Mouse (Mus musculus): ENCODE data around the gene Rabggtb. TPM values are rescaled to one million over a fixed set of nuclear protein-coding genes. Genes with fewer than 3 reads are reported as not detected.

Gene Rabggtb
- polyA plus RNA-seq, 1 experiment from 2014 or later, result 45.8 TPM

DNA sequence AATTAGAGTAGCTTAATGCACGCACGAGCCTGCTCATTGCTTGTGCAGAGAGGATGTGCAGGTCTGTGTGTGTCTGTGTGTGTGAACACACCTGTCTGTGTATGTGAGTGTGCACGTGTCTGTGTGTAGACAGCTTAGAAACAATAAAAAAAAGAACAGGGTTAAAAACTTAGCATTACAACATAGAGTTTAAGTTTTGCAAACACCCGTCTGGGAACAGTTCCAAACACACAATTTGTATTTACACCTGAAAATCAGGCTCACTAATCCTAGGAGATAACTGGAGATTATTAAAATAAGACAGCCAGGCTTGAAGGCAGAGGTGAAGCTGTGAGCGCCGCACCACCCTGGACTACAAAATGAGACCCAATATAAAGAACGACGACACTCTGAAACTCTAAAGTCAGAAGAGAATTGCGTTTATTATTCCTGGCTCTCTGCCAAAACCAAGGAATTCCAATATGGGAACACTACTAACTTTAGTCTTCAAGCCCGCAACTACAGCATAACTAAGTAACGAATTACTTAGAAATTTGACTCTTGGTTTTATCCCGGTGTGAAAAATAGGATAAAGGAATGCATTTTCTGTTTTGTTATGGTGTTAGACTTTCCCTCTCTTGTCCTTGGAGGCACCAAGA lies 30.3 kb upstream of the Rabggtb start:
- peaks cover 14% of the 10 kb centered on the region for H3K4me1 ChIP-seq
- no peak for ATAC-seq (ENCODE audit: low FRiP score)
- no peaks in the 10 kb centered on the region for H3K9me3 ChIP-seq
- H3K27me3 ChIP-seq, result no peaks in the 10 kb centered on the region
- 39% methylated on average over 12 of the region's 12 CpGs for WGBS
- H3K4me2 ChIP-seq, result peak overlapping the region; percentile 62
- peak overlapping the region; percentile 79 for H3K4me3 ChIP-seq (replicated peaks)
- H3K9ac ChIP-seq, result peak overlapping the region; percentile 64; the same call in 1 of the 2 replicates
- peaks cover 5% of the 10 kb centered on the region; the same call in 1 of the 2 replicates for H3K36me3 ChIP-seq (replicated peaks)
- H3K27ac ChIP-seq, result no peak overlapping the region

- Histone ChIP-seq H3K4me1 (peaks cover 14% of the 10 kb centered on the region), H3K9ac (no peak overlapping the region), H3K4me3 (replicated peaks) (no peak overlapping the region), H3K4me2 (no peak overlapping the region), H3K27ac (no peak overlapping the region), H3K9me3 (no peaks in the 10 kb centered on the region), H3K27me3 (no peaks in the 10 kb centered on the region), H3K36me3 (replicated peaks) (peaks cover 13% of the 10 kb centered on the region; the same call in 1 of the 2 replicates)
- 98% methylated on average over 13 of the region's 13 CpGs for WGBS
- no peak for ATAC-seq (ENCODE audit: low FRiP score)
Observed at GRCm38 (mm10) chr3:153941613-153942012, 28.8 kb upstream of the Rabggtb start.

- WGBS, result 96% methylated on average over 9 of the region's 9 CpGs
- H3K27ac ChIP-seq, result no peak overlapping the region
- no peaks in the 10 kb centered on the region for H3K27me3 ChIP-seq
- ATAC-seq (ENCODE audit: low FRiP score), result no peak
- H3K9me3 ChIP-seq, result no peaks in the 10 kb centered on the region
- H3K4me3 ChIP-seq (replicated peaks), result no peak overlapping the region
- no peak overlapping the region for H3K9ac ChIP-seq
- H3K4me2 ChIP-seq, result no peak overlapping the region
- H3K36me3 ChIP-seq (replicated peaks), result peaks cover 17% of the 10 kb centered on the region
- peaks cover 14% of the 10 kb centered on the region for H3K4me1 ChIP-seq
Observed at GRCm38 (mm10) chr3:153940486-153940885, 27.7 kb upstream of the Rabggtb start.

DNA sequence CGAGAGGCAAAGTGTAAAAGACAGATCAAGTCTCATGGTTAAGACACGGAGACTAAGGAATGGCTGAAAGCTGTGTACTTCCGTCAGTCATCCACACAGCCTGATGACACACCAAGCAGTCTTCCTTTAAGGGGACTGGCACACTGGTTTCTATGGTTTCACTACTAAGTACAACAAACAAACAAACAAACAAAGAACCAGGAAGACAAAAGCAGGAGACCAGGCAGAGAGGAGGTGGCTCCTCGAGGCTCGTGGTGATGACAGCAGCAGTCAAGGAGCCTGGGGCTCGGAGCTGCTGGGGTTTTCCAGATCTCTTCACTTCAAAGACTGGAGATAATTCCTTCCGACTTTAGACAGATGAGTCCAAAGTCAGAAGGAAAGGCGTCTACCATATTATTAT lies 27.2 kb upstream of the Rabggtb start:
- Histone ChIP-seq H3K9me3 (no peaks in the 10 kb centered on the region), H3K4me3 (replicated peaks) (no peak overlapping the region), H3K27me3 (no peaks in the 10 kb centered on the region), H3K4me1 (peaks cover 14% of the 10 kb centered on the region), H3K9ac (no peak overlapping the region), H3K36me3 (replicated peaks) (peaks cover 19% of the 10 kb centered on the region), H3K27ac (no peak overlapping the region), H3K4me2 (no peak overlapping the region)
- WGBS, result 85% methylated on average over 8 of the region's 8 CpGs
- no peak for ATAC-seq (ENCODE audit: low FRiP score)

DNA sequence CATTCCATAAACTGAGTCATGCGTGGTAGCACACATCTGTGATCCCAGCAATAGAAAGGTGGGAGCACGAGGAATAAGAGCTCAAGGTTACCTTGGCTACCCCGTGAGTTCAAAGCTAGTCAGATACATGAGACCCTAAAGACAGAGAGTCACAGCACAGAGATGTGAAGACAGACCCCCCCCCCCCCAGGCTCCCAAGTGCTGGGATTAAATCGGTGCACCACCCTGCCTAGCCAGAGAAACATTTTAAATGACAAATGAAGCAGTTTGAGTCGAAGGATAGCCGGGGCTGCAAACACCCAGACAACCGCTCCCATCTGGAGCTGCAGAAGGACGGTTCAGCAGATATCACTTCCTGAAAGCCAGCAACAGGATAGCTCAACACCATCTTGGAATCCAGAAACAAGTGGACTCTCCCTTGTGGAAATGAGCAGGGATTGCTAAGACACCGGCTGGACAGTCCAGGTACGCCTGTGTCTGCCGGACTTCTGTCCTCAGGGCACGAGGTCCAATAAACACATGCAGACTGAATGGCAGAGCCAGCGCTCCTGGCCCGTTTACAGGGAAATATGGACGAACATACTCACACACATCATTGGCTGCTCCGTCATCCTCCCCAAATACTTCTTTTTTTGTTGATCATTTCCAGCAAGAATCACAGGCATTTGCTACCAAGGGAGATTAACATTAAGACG lies 24.5 kb upstream of the Rabggtb start:
- Histone ChIP-seq H3K4me1 (no peaks in the 10 kb centered on the region), H3K36me3 (replicated peaks) (peaks cover 37% of the 10 kb centered on the region), H3K9me3 (no peaks in the 10 kb centered on the region), H3K4me3 (replicated peaks) (no peak overlapping the region), H3K4me2 (no peak overlapping the region), H3K9ac (no peak overlapping the region), H3K27me3 (no peaks in the 10 kb centered on the region), H3K27ac (no peak overlapping the region)
- ATAC-seq (ENCODE audit: low FRiP score), result no peak
- 95% methylated on average over 17 of the region's 17 CpGs for WGBS

GRCm38 (mm10) chr3:153935878-153936277 lies 23.1 kb upstream of the Rabggtb start:
- no peak for ATAC-seq (ENCODE audit: low FRiP score)
- WGBS, result 92% methylated on average over 9 of the region's 9 CpGs
- Histone ChIP-seq H3K4me2 (no peak overlapping the region), H3K9me3 (no peaks in the 10 kb centered on the region), H3K4me3 (replicated peaks) (no peak overlapping the region), H3K36me3 (replicated peaks) (peaks cover 39% of the 10 kb centered on the region), H3K9ac (no peak overlapping the region), H3K27ac (no peak overlapping the region), H3K4me1 (no peaks in the 10 kb centered on the region), H3K27me3 (no peaks in the 10 kb centered on the region)

DNA sequence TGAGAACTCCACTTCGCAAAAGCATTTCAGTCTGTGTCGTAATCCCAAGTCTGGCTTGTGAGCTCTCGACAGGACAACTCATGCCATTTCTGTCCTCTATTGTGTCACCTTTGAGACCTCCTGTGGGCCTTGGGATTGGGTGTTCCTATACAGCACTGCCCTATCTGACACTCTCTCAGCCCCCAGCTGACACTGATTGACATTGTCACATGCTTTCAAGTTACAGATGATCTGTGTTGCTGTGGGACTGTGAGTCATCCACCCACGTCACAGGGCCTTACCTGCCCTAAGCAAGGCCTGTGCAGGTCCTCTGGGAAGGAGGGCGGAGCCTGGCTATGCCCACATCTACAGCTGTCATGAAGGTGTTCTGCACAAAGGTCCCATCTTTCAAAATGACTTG lies 19.7 kb upstream of the Rabggtb start:
- Histone ChIP-seq H3K9me3 (no peaks in the 10 kb centered on the region), H3K4me1 (no peaks in the 10 kb centered on the region), H3K9ac (no peak overlapping the region), H3K27me3 (no peaks in the 10 kb centered on the region), H3K4me2 (no peak overlapping the region), H3K4me3 (replicated peaks) (no peak overlapping the region), H3K27ac (no peak overlapping the region), H3K36me3 (replicated peaks) (peaks cover 50% of the 10 kb centered on the region)
- no peak for ATAC-seq (ENCODE audit: low FRiP score)
- WGBS, result 93% methylated on average over 5 of the region's 5 CpGs

GRCm38 (mm10) chr3:153929526-153929925 lies 16.7 kb upstream of the Rabggtb start:
- H3K9ac ChIP-seq, result no peak overlapping the region
- no peak for ATAC-seq (ENCODE audit: low FRiP score)
- no peak overlapping the region for H3K4me3 ChIP-seq (replicated peaks)
- no peaks in the 10 kb centered on the region for H3K9me3 ChIP-seq
- H3K36me3 ChIP-seq (replicated peaks), result peaks cover 42% of the 10 kb centered on the region
- H3K27ac ChIP-seq, result no peak overlapping the region
- H3K4me1 ChIP-seq, result no peaks in the 10 kb centered on the region
- no peaks in the 10 kb centered on the region for H3K27me3 ChIP-seq
- WGBS, result 96% methylated on average over 11 of the region's 11 CpGs
- no peak overlapping the region for H3K4me2 ChIP-seq

DNA sequence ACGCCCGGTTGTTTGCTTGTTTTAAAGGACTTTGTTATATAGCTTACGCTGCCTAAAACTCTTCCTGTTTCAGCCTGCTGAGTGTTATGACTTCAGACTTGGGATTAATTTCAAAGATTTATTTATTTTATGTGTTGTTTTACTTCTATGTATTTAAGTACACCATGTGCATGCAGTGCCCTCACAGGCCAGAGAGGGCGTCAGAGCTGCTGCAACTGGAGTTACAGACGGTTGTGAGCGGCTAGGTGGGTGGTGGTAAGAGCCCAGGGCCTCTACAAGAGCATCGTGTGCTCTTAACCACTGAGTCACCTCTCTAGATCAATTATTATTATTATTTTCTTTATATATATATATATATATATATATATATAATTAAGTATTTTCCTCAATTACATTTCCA lies 13.5 kb upstream of the Rabggtb start:
- Histone ChIP-seq H3K27ac (no peak overlapping the region), H3K36me3 (replicated peaks) (peaks cover 40% of the 10 kb centered on the region), H3K27me3 (no peaks in the 10 kb centered on the region), H3K4me2 (no peak overlapping the region), H3K4me3 (replicated peaks) (no peak overlapping the region), H3K4me1 (no peaks in the 10 kb centered on the region), H3K9ac (no peak overlapping the region), H3K9me3 (no peaks in the 10 kb centered on the region)
- no peak for ATAC-seq (ENCODE audit: low FRiP score)
- WGBS, result 86% methylated on average over 7 of the region's 7 CpGs

DNA sequence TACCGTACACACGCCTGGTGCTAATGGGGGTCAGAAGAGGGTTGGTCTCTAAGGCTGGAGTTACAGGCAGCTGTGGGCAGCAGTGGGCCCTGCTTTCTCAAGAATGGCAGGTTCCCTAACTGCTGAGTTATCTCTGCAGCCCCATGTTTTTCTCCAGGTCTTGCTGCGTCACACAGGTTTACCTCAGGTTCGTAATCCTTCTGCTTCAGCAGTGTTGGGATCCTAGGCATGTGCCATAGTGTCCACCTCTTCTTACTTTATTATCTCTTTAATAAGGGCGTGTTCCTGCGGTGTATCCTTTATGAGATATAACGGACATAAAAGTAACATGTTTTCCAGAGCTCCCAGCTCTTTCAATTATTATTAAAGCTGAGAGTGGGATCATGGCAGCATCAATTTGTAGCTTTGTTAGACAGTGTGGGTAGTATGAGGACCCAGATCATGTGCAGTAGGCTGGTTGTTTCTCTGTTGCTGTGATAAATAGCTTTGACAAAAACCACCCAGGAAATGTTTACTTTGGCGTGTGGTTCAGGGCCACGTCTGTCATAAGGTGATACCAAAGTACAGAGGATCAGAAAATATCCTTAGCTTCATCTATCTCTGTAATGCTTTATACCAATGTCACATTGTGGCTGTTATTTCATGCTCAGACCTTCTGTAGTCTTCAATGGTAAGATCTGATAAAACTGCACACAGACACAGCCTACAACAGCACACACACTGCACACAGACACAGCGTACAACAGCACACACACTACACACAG lies 8.5 kb upstream of the Rabggtb start:
- 95% methylated on average over 10 of the region's 10 CpGs for WGBS
- peaks cover 26% of the 10 kb centered on the region for H3K36me3 ChIP-seq (replicated peaks)
- no peak for ATAC-seq (ENCODE audit: low FRiP score)
- no peaks in the 10 kb centered on the region for H3K27me3 ChIP-seq
- H3K4me2 ChIP-seq, result no peak overlapping the region
- no peak overlapping the region for H3K27ac ChIP-seq
- no peaks in the 10 kb centered on the region for H3K4me1 ChIP-seq
- H3K9ac ChIP-seq, result no peak overlapping the region
- no peak overlapping the region for H3K4me3 ChIP-seq (replicated peaks)
- no peaks in the 10 kb centered on the region for H3K9me3 ChIP-seq

DNA sequence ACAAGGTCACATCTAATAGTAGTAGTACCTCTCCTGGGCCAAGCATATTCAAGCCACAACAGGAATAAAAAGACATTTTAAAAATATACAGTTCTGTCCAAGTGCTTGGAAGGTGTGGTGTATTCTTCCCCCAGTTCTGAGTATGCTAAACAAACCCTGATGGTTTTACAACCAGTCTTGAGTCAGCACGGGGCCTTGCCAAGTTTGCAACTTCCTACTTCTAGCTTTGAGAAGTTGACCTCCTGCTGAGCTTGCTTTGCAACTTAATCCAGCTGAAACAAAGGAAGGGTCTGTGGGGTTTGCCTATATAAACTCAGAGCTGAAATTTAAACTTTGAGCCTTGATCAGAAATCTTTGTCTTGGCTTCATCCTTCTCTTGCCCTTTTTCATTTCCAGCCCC lies 4.4 kb upstream of the Rabggtb start:
- no peaks in the 10 kb centered on the region for H3K27me3 ChIP-seq
- H3K4me1 ChIP-seq, result 0 out of 2 replicates have a peak, but pooled peaks cover 7% of the 10 kb centered on the region
- no peak overlapping the region for H3K9ac ChIP-seq
- ATAC-seq (ENCODE audit: low FRiP score), result no peak
- 4% methylated on average over 1 of the region's 1 CpGs for WGBS
- peaks cover 7% of the 10 kb centered on the region; the same call in 1 of the 2 replicates for H3K36me3 ChIP-seq (replicated peaks)
- no peak overlapping the region for H3K27ac ChIP-seq
- H3K9me3 ChIP-seq, result no peaks in the 10 kb centered on the region
- no peak overlapping the region for H3K4me2 ChIP-seq
- H3K4me3 ChIP-seq (replicated peaks), result no peak overlapping the region

DNA sequence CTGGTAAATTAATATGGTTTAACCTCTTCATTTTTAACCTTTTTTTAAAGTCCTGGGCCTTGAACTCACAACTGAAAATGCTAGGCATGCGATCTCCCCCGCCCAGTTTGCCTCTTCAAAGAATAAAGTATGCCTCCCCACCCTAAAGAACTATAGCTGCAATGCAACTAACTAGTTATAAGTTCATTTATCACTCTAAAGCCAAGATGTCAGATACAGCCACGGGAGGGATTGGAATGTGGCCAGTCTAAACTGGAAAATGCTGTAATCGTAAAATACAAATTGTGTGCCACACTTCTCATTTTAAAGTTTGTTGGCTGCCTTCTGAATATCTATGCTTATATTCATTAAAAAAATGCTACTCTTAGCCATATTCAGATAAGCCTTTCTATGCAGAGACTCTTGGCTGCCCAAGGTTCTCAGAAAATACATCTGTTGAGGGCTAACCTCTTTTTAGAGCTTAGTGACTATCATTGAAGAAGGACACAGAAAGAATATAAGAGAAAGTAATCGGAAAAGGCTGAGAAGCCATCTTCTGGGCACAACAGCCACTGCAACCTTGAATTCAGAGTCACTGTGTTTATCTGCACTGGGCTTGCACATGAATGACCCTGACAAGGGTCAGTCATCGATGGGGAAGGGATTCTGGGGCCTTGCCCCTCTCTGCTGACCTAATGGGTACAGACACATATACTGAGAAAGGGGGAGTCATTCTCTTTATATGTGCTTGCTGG lies 868 bp upstream of the Rabggtb start:
- Histone ChIP-seq H3K36me3 (replicated peaks) (peaks cover 28% of the 10 kb centered on the region), H3K4me3 (replicated peaks) (peak overlapping the region; percentile 88), H3K4me2 (peak overlapping the region; percentile 71), H3K9ac (peak overlapping the region; percentile 94), H3K27ac (peak overlapping the region; percentile 89; the same call in 1 of the 2 replicates), H3K9me3 (no peaks in the 10 kb centered on the region), H3K4me1 (peaks cover 42% of the 10 kb centered on the region), H3K27me3 (no peaks in the 10 kb centered on the region)
- 64% methylated on average over 6 of the region's 6 CpGs for WGBS
- no peak for ATAC-seq (ENCODE audit: low FRiP score)

All from forebrain, embryonic 12.5 days (tissue).